Mouse (Mus musculus) heart, postnatal 14 days (tissue): ENCODE measurements around the gene Tbc1d14. TPM values are rescaled to one million over a fixed set of nuclear protein-coding genes. Genes with fewer than 3 reads are reported as not detected.

Experiments
- DNase-seq, 2 experiments: peaks; one replicate each; pipeline ENCODE4 v3.0.0; 2021 to 2022
- intact Hi-C: fragments of 180-260 bp; cut with DNase I; formaldehyde crosslinking; loops from one replicate; pipeline ENCODE4 v1.15.1; 2025
- total RNA-seq, 2 experiments: library from RNA; stranded (reverse); gene quantifications; 2 replicates each; pipeline ENCODE4 v1.2.3; 2021

The Tbc1d14 gene
- total RNA-seq, 2 experiments from 2014 or later, result 14.5 to 17.0 TPM

- intact Hi-C loops, result loop anchor here (2.0 to 10.0 kb wide), 3 partner anchors 51 to 163 kb away; partner anchors contain the start of genes Bloc1s4 and Grpel1
- no peak for DNase-seq
These were observed 11.7 kb downstream of the Tbc1d14 start for GRCm38 (mm10) chr5:36581259-36581923.

- intact Hi-C loops, result loop anchor here (2.0 to 10.0 kb wide), 3 partner anchors 49 to 165 kb away; partner anchors contain the start of genes Bloc1s4 and Grpel1
- DNase-seq, result no peak
These were observed 13.1 kb downstream of the Tbc1d14 start for GRCm38 (mm10) chr5:36579967-36580366.

- intact Hi-C loops, result no loop called here
- no peak for DNase-seq
These were observed 14.1 kb downstream of the Tbc1d14 start for GRCm38 (mm10) chr5:36578982-36579381.

GRCm38 (mm10) chr5:36576457-36576856 lies 16.6 kb downstream of the Tbc1d14 start:
- intact Hi-C loops, result no loop called here
- no peak for DNase-seq

GRCm38 (mm10) chr5:36575745-36576144 lies 17.3 kb downstream of the Tbc1d14 start:
- intact Hi-C loops, result no loop called here
- peak; percentile 56 to 68 for DNase-seq

GRCm38 (mm10) chr5:36575227-36575626 lies 17.8 kb downstream of the Tbc1d14 start:
- intact Hi-C loops, result no loop called here
- peak; percentile 63 to 69 for DNase-seq

GRCm38 (mm10) chr5:36574147-36574870 lies 18.8 kb downstream of the Tbc1d14 start:
- intact Hi-C loops, result no loop called here
- DNase-seq, result peak; percentile 23 to 26

- intact Hi-C loops, result no loop called here
- DNase-seq, result no peak
These were observed 19.7 kb downstream of the Tbc1d14 start for GRCm38 (mm10) chr5:36573354-36573753.

- intact Hi-C loops, result no loop called here
- DNase-seq, result no peak
These were observed 21.7 kb downstream of the Tbc1d14 start for GRCm38 (mm10) chr5:36571371-36571770.

GRCm38 (mm10) chr5:36570546-36571245 lies 22.4 kb downstream of the Tbc1d14 start:
- intact Hi-C loops, result no loop called here
- DNase-seq, result no peak

GRCm38 (mm10) chr5:36570098-36570497 lies 23.0 kb downstream of the Tbc1d14 start:
- DNase-seq, result no peak
- intact Hi-C loops, result no loop called here

GRCm38 (mm10) chr5:36568118-36568517 lies 25.0 kb downstream of the Tbc1d14 start:
- no peak for DNase-seq
- intact Hi-C loops, result no loop called here

GRCm38 (mm10) chr5:36567627-36568026 lies 25.4 kb downstream of the Tbc1d14 start:
- DNase-seq, result no peak
- intact Hi-C loops, result no loop called here

GRCm38 (mm10) chr5:36564530-36564929 lies 28.5 kb downstream of the Tbc1d14 start:
- intact Hi-C loops, result no loop called here

GRCm38 (mm10) chr5:36563741-36564140 lies 29.3 kb downstream of the Tbc1d14 start:
- no peak for DNase-seq
- intact Hi-C loops, result no loop called here

More at GRCm38 (mm10) chr5:36564530-36564929, 28.5 kb downstream of the Tbc1d14 start:
- DNase-seq, result no peak

- DNase-seq, result no peak
- intact Hi-C loops, result no loop called here
These were observed 30.2 kb downstream of the Tbc1d14 start for GRCm38 (mm10) chr5:36562791-36563445.

GRCm38 (mm10) chr5:36561509-36561908 lies 31.6 kb downstream of the Tbc1d14 start:
- intact Hi-C loops, result no loop called here
- no peak for DNase-seq

- intact Hi-C loops, result no loop called here
- DNase-seq, result no peak
These were observed 32.6 kb downstream of the Tbc1d14 start for GRCm38 (mm10) chr5:36560490-36560889.

GRCm38 (mm10) chr5:36559510-36560235 lies 33.4 kb downstream of the Tbc1d14 start:
- no peak for DNase-seq
- intact Hi-C loops, result no loop called here

GRCm38 (mm10) chr5:36559106-36559505 lies 34.0 kb downstream of the Tbc1d14 start:
- DNase-seq, result no peak
- intact Hi-C loops, result no loop called here
